Mouse (Mus musculus): ENCODE measurements around the gene Slc11a1. TPM values are rescaled to one million over a fixed set of nuclear protein-coding genes. Genes with fewer than 3 reads are reported as not detected.

Slc11a1 gene
- polyA plus RNA-seq, 1 experiment = 169 TPM

- no peak overlapping the region for H3K4me3 ChIP-seq (ENCODE audit: extremely low read depth, insufficient read depth, insufficient read length)
- WGBS = 78% methylated on average over 2 of the region's 2 CpGs
- TF ChIP-seq CTCF (IDR thresholded peaks at IDR 0.05; ENCODE audit: extremely low read depth, insufficient read depth, insufficient read length, insufficient replicate concordance) (no peak), POLR2A (IDR thresholded peaks at IDR 0.05; ENCODE audit: low read depth, low read length) (no peak)
- H3K36me3 ChIP-seq (ENCODE audit: control insufficient read depth, insufficient read depth, low read length) = no peaks in the 10 kb centered on the region
- H3K27ac ChIP-seq (ENCODE audit: insufficient read depth, low read length) = no peak overlapping the region
- no peak for DNase-seq (ENCODE audit: low read depth in 1 of 2, low spot score in 2 of 2)
- no peaks in the 10 kb centered on the region for H3K27me3 ChIP-seq (ENCODE audit: control insufficient read depth, insufficient read depth, low read length)
- H3K4me1 ChIP-seq (ENCODE audit: control insufficient read depth, insufficient read depth, insufficient read length) = no peaks in the 10 kb centered on the region
These were observed 36.8 kb downstream of the Slc11a1 start for GRCm38 (mm10) chr1:74411753-74412325.

GRCm38 (mm10) chr1:74412711-74413110, 37.7 kb downstream of the Slc11a1 start:
- Histone ChIP-seq H3K4me1 (ENCODE audit: control insufficient read depth, insufficient read depth, insufficient read length) (no peaks in the 10 kb centered on the region), H3K27ac (ENCODE audit: insufficient read depth, low read length) (no peak overlapping the region), H3K4me3 (ENCODE audit: extremely low read depth, insufficient read depth, insufficient read length) (no peak overlapping the region), H3K36me3 (ENCODE audit: control insufficient read depth, insufficient read depth, low read length) (no peaks in the 10 kb centered on the region), H3K27me3 (ENCODE audit: control insufficient read depth, insufficient read depth, low read length) (no peaks in the 10 kb centered on the region)
- TF ChIP-seq CTCF (IDR thresholded peaks at IDR 0.05; ENCODE audit: extremely low read depth, insufficient read depth, insufficient read length, insufficient replicate concordance) (no peak), POLR2A (IDR thresholded peaks at IDR 0.05; ENCODE audit: low read depth, low read length) (no peak)
- no peak for DNase-seq (ENCODE audit: low read depth in 1 of 2, low spot score in 2 of 2)
- 82% methylated on average over 8 of the region's 8 CpGs for WGBS

GRCm38 (mm10) chr1:74415143-74415542, 40.1 kb downstream of the Slc11a1 start:
- H3K4me3 ChIP-seq (ENCODE audit: extremely low read depth, insufficient read depth, insufficient read length) = no peak overlapping the region
- H3K27ac ChIP-seq (ENCODE audit: insufficient read depth, low read length) = no peak overlapping the region
- 59% methylated on average over 4 of the region's 4 CpGs for WGBS
- DNase-seq (ENCODE audit: low read depth in 1 of 2, low spot score in 2 of 2) = no peak
- H3K27me3 ChIP-seq (ENCODE audit: control insufficient read depth, insufficient read depth, low read length) = no peaks in the 10 kb centered on the region
- TF ChIP-seq POLR2A (IDR thresholded peaks at IDR 0.05; ENCODE audit: low read depth, low read length) (no peak), CTCF (IDR thresholded peaks at IDR 0.05; ENCODE audit: extremely low read depth, insufficient read depth, insufficient read length, insufficient replicate concordance) (no peak)
- no peaks in the 10 kb centered on the region for H3K4me1 ChIP-seq (ENCODE audit: control insufficient read depth, insufficient read depth, insufficient read length)
- H3K36me3 ChIP-seq (ENCODE audit: control insufficient read depth, insufficient read depth, low read length) = no peaks in the 10 kb centered on the region

GRCm38 (mm10) chr1:74418747-74419439, 43.9 kb downstream of the Slc11a1 start:
- no peaks in the 10 kb centered on the region for H3K36me3 ChIP-seq (ENCODE audit: control insufficient read depth, insufficient read depth, low read length)
- H3K4me3 ChIP-seq (ENCODE audit: extremely low read depth, insufficient read depth, insufficient read length) = no peak overlapping the region
- no peaks in the 10 kb centered on the region for H3K4me1 ChIP-seq (ENCODE audit: control insufficient read depth, insufficient read depth, insufficient read length)
- H3K27me3 ChIP-seq (ENCODE audit: control insufficient read depth, insufficient read depth, low read length) = no peaks in the 10 kb centered on the region
- 87% methylated on average over 17 of the region's 17 CpGs for WGBS
- H3K27ac ChIP-seq (ENCODE audit: insufficient read depth, low read length) = no peak overlapping the region
- DNase-seq (ENCODE audit: low read depth in 1 of 2, low spot score in 2 of 2) = no peak
- no peak for TF ChIP-seq POLR2A (IDR thresholded peaks at IDR 0.05; ENCODE audit: low read depth, low read length)
- TF ChIP-seq CTCF (IDR thresholded peaks at IDR 0.05; ENCODE audit: extremely low read depth, insufficient read depth, insufficient read length, insufficient replicate concordance) = no peak

GRCm38 (mm10) chr1:74419440-74419794, 44.4 kb downstream of the Slc11a1 start:
- WGBS = 83% methylated on average over 9 of the region's 9 CpGs

GRCm38 (mm10) chr1:74423147-74423546, 48.2 kb downstream of the Slc11a1 start:
- 87% methylated on average over 8 of the region's 8 CpGs for WGBS
- H3K36me3 ChIP-seq (ENCODE audit: control insufficient read depth, insufficient read depth, low read length) = no peaks in the 10 kb centered on the region
- TF ChIP-seq POLR2A (IDR thresholded peaks at IDR 0.05; ENCODE audit: low read depth, low read length) (no peak), CTCF (IDR thresholded peaks at IDR 0.05; ENCODE audit: extremely low read depth, insufficient read depth, insufficient read length, insufficient replicate concordance) (no peak)

More at GRCm38 (mm10) chr1:74419440-74419794, 44.4 kb downstream of the Slc11a1 start:
- Histone ChIP-seq H3K4me1 (ENCODE audit: control insufficient read depth, insufficient read depth, insufficient read length) (no peaks in the 10 kb centered on the region), H3K27ac (ENCODE audit: insufficient read depth, low read length) (no peak overlapping the region), H3K27me3 (ENCODE audit: control insufficient read depth, insufficient read depth, low read length) (no peaks in the 10 kb centered on the region), H3K36me3 (ENCODE audit: control insufficient read depth, insufficient read depth, low read length) (no peaks in the 10 kb centered on the region), H3K4me3 (ENCODE audit: extremely low read depth, insufficient read depth, insufficient read length) (no peak overlapping the region)
- TF ChIP-seq POLR2A (IDR thresholded peaks at IDR 0.05; ENCODE audit: low read depth, low read length) = no peak
- TF ChIP-seq CTCF (IDR thresholded peaks at IDR 0.05; ENCODE audit: extremely low read depth, insufficient read depth, insufficient read length, insufficient replicate concordance) = no peak
- no peak for DNase-seq (ENCODE audit: low read depth in 1 of 2, low spot score in 2 of 2)

GRCm38 (mm10) chr1:74425845-74426244, 50.9 kb downstream of the Slc11a1 start:
- DNase-seq (ENCODE audit: low read depth in 1 of 2, low spot score in 2 of 2) = no peak
- 48% methylated on average over 7 of the region's 7 CpGs for WGBS
- Histone ChIP-seq H3K27me3 (ENCODE audit: control insufficient read depth, insufficient read depth, low read length) (no peaks in the 10 kb centered on the region), H3K4me1 (ENCODE audit: control insufficient read depth, insufficient read depth, insufficient read length) (no peaks in the 10 kb centered on the region), H3K36me3 (ENCODE audit: control insufficient read depth, insufficient read depth, low read length) (no peaks in the 10 kb centered on the region), H3K27ac (ENCODE audit: insufficient read depth, low read length) (no peak overlapping the region), H3K4me3 (ENCODE audit: extremely low read depth, insufficient read depth, insufficient read length) (no peak overlapping the region)
- no peak for TF ChIP-seq POLR2A (IDR thresholded peaks at IDR 0.05; ENCODE audit: low read depth, low read length)
- TF ChIP-seq CTCF (IDR thresholded peaks at IDR 0.05; ENCODE audit: extremely low read depth, insufficient read depth, insufficient read length, insufficient replicate concordance) = no peak

More at GRCm38 (mm10) chr1:74423147-74423546, 48.2 kb downstream of the Slc11a1 start:
- Histone ChIP-seq H3K27me3 (ENCODE audit: control insufficient read depth, insufficient read depth, low read length) (no peaks in the 10 kb centered on the region), H3K4me1 (ENCODE audit: control insufficient read depth, insufficient read depth, insufficient read length) (no peaks in the 10 kb centered on the region), H3K27ac (ENCODE audit: insufficient read depth, low read length) (no peak overlapping the region), H3K4me3 (ENCODE audit: extremely low read depth, insufficient read depth, insufficient read length) (no peak overlapping the region)
- no peak for DNase-seq (ENCODE audit: low read depth in 1 of 2, low spot score in 2 of 2)

All from spleen, adult 2 months (tissue).